10 mouse cellular contexts compared by ENCODE assay signal in genomic region chr11:94570612-94571011, GRCm38 (mm10). TPM values are rescaled to one million over a fixed set of nuclear protein-coding genes. Genes with fewer than 3 reads are reported as not detected.
DNase-seq lines count a peak whose midpoint lies in the region; ATAC-seq and TF ChIP-seq lines count a peak whose summit lies in the region.
"Had no signal": no experiment of that assay in that cellular context is flagged by ENCODE, and none has a peak within 500 bp of the region (broad histone marks: within the 10 kb centered on the region; RNA-seq: fewer than 3 reads in every experiment).

No protein-coding gene starts in this region.

- no peaks in the 10 kb centered on the region; the same call in 1 of the 2 replicates for H3K36me3 ChIP-seq in liver, embryonic 12.5 days
- H3K36me3 ChIP-seq in heart, embryonic 15.5 days: no peaks in the 10 kb centered on the region
- H3K36me3 ChIP-seq: forebrain, embryonic 15.5 days had no signal

- intact Hi-C loops in gastrocnemius, adult 2 months (cut with DNase I): no loop called here

- H3K9ac ChIP-seq in liver, embryonic 12.5 days: no peak overlapping the region
- H3K9ac ChIP-seq in heart, embryonic 15.5 days: no peak overlapping the region
- H3K9ac ChIP-seq: forebrain, embryonic 15.5 days had no signal

- no peak for TF ChIP-seq CTCF in gastrocnemius, adult 2 months (IDR thresholded peaks at IDR 0.05)

- H3K9me3 ChIP-seq in liver, embryonic 12.5 days (replicated peaks): no peaks in the 10 kb centered on the region
- H3K9me3 ChIP-seq in heart, embryonic 15.5 days (replicated peaks): no peaks in the 10 kb centered on the region
- H3K9me3 ChIP-seq: forebrain, embryonic 15.5 days had no signal

- 0 out of 2 replicates have a peak, but pooled peaks cover 15% of the 10 kb centered on the region for H3K4me1 ChIP-seq in liver, embryonic 12.5 days
- H3K4me1 ChIP-seq in heart, embryonic 15.5 days (replicated peaks): no peaks in the 10 kb centered on the region
- H3K4me1 ChIP-seq: forebrain, embryonic 15.5 days had no signal

- H3K27ac ChIP-seq in liver, embryonic 12.5 days: no peak overlapping the region
- H3K27ac ChIP-seq in heart, embryonic 15.5 days: peak overlapping the region; percentile 58
- H3K27ac ChIP-seq in gastrocnemius, adult 2 months: no peak overlapping the region
- H3K27ac ChIP-seq: forebrain, embryonic 15.5 days had no signal

- DNase-seq in liver: peak; percentile 30
- DNase-seq in kidney, postnatal 36 days: peak; percentile 78 to 81
- DNase-seq in thymus, postnatal 0 days (ENCODE audit: low spot score): peak; percentile 82
- no peak for DNase-seq in left cerebral cortex, adult 9 months (ENCODE audit: low spot score in 2 of 2)
- DNase-seq in gastrocnemius, adult 2 months: no peak
- DNase-seq in layer of hippocampus, adult 8-10 months (ENCODE audit: low spot score in 2 of 2): no peak

- no peak overlapping the region for H3K4me2 ChIP-seq in liver, embryonic 12.5 days
- H3K4me2 ChIP-seq in heart, embryonic 15.5 days: 0 out of 2 replicates have a peak overlapping the region, but pooled peaks have one; percentile 10
- H3K4me2 ChIP-seq: forebrain, embryonic 15.5 days had no signal

- no peak for ATAC-seq in liver, embryonic 12.5 days
- no peak for ATAC-seq in heart, embryonic 15.5 days (replicated peaks; ENCODE audit: insufficient number of reproducible peaks, insufficient read depth, low FRiP score, low read depth)
- ATAC-seq: forebrain, embryonic 15.5 days had no signal

- peaks cover 14% of the 10 kb centered on the region for H3K27me3 ChIP-seq in liver, embryonic 12.5 days (replicated peaks)
- peaks cover 11% of the 10 kb centered on the region; the same call in 1 of the 2 replicates for H3K27me3 ChIP-seq in heart, embryonic 15.5 days

- 22% methylated on average over 9 of the region's 9 CpGs for WGBS in liver, embryonic 12.5 days (ENCODE audit: insufficient replicate concordance)
- WGBS in heart, embryonic 15.5 days: 56% methylated on average over 9 of the region's 9 CpGs

- H3K4me3 ChIP-seq in liver, embryonic 12.5 days: no peak overlapping the region
- H3K4me3 ChIP-seq in heart, embryonic 15.5 days: no peak overlapping the region
- H3K4me3 ChIP-seq in gastrocnemius, adult 2 months: no peak overlapping the region
- H3K4me3 ChIP-seq: forebrain, embryonic 15.5 days; myocyte had no signal

RNA-seq across cellular contexts. Expression of gene Chad, which starts 5.8 kb away (rescaled TPM):
- 0.10 TPM in 1 of 2 replicates, not detected in the other for polyA plus RNA-seq in liver, embryonic 12.5 days (2016; fragmentation: Nextera tagmentation; extraction: Ambion mirVana)
- 0.57 and 1.5 TPM in 2 replicates for polyA plus RNA-seq in heart, embryonic 15.5 days (2015; fragmentation: Nextera tagmentation; extraction: Ambion mirVana)
- polyA plus RNA-seq in thymus, postnatal 0 days (2015; fragmentation: Nextera tagmentation; extraction: Ambion mirVana): 0.94 and 1.3 TPM in 2 replicates
- total RNA-seq in gastrocnemius, adult 2 months (2021): 10 to 100 TPM in 1 of 2 experiments, 1 to 10 TPM in 1; 9.5 to 69.2 TPM
- total RNA-seq in layer of hippocampus, adult 8-10 months (2022): under 1 TPM in 1 of 4 experiments, not detected in 3; 0.71 TPM

RNA-seq across cellular contexts. Expression of gene Rsad1, which starts 21.6 kb away (rescaled TPM):
- polyA plus RNA-seq in liver, embryonic 12.5 days (2016; fragmentation: Nextera tagmentation; extraction: Ambion mirVana): 2.0 and 3.2 TPM in 2 replicates
- polyA plus RNA-seq in heart, embryonic 15.5 days (2015; fragmentation: Nextera tagmentation; extraction: Ambion mirVana): 5.7 and 6.2 TPM in 2 replicates
- polyA plus RNA-seq in thymus, postnatal 0 days (2015; fragmentation: Nextera tagmentation; extraction: Ambion mirVana): 2.4 and 3.2 TPM in 2 replicates
- total RNA-seq in gastrocnemius, adult 2 months (2021): 1 to 10 TPM; 2.9 to 4.1 TPM
- total RNA-seq in layer of hippocampus, adult 8-10 months (2022): 10 to 100 TPM; 12.3 to 14.5 (median 12.6) TPM

RNA-seq across cellular contexts. Expression of gene Acsf2, which starts 31.1 kb away (rescaled TPM):
- polyA plus RNA-seq in liver, embryonic 12.5 days (2016; fragmentation: Nextera tagmentation; extraction: Ambion mirVana): 1.1 and 1.2 TPM in 2 replicates
- polyA plus RNA-seq in heart, embryonic 15.5 days (2015; fragmentation: Nextera tagmentation; extraction: Ambion mirVana): 3.3 and 3.7 TPM in 2 replicates
- polyA plus RNA-seq in thymus, postnatal 0 days (2015; fragmentation: Nextera tagmentation; extraction: Ambion mirVana): 2.7 and 3.0 TPM in 2 replicates
- 1 to 10 TPM; 1.6 to 3.6 TPM for total RNA-seq in gastrocnemius, adult 2 months (2021)
- total RNA-seq in layer of hippocampus, adult 8-10 months (2022): 10 to 100 TPM; 17.4 to 21.5 (median 20.1) TPM

RNA-seq across cellular contexts. Expression of gene Mycbpap, which starts 49.1 kb away (rescaled TPM):
- polyA plus RNA-seq in liver, embryonic 12.5 days (2016; fragmentation: Nextera tagmentation; extraction: Ambion mirVana): 0.28 and 0.37 TPM in 2 replicates
- 5.8 and 6.1 TPM in 2 replicates for polyA plus RNA-seq in heart, embryonic 15.5 days (2015; fragmentation: Nextera tagmentation; extraction: Ambion mirVana)
- 0.14 and 0.17 TPM in 2 replicates for polyA plus RNA-seq in thymus, postnatal 0 days (2015; fragmentation: Nextera tagmentation; extraction: Ambion mirVana)
- total RNA-seq in gastrocnemius, adult 2 months (2021): not detected
- total RNA-seq in layer of hippocampus, adult 8-10 months (2022): 1 to 10 TPM; 3.1 to 7.6 (median 3.5) TPM

RNA-seq across cellular contexts. Expression of gene Lrrc59, which starts 59.0 kb away (rescaled TPM):
- 182 and 186 TPM in 2 replicates for polyA plus RNA-seq in liver, embryonic 12.5 days (2016; fragmentation: Nextera tagmentation; extraction: Ambion mirVana)
- 100 and 128 TPM in 2 replicates for polyA plus RNA-seq in heart, embryonic 15.5 days (2015; fragmentation: Nextera tagmentation; extraction: Ambion mirVana)
- polyA plus RNA-seq in thymus, postnatal 0 days (2015; fragmentation: Nextera tagmentation; extraction: Ambion mirVana): 114 and 118 TPM in 2 replicates
- total RNA-seq in gastrocnemius, adult 2 months (2021): 10 to 100 TPM; 35.8 to 37.5 TPM
- total RNA-seq in layer of hippocampus, adult 8-10 months (2022): 10 to 100 TPM; 74.1 to 83.9 (median 79.3) TPM

Comparison
In these comparisons a context has a peak if more than half of its experiments do, and no peak if none do; other contexts are left out.
1. DNase-seq: peak in liver (single experiment), kidney, postnatal 36 days (2 of 2) and thymus, postnatal 0 days (single experiment); none in left cerebral cortex, adult 9 months (0 of 2), gastrocnemius, adult 2 months (single experiment) and layer of hippocampus, adult 8-10 months (0 of 2).